10 mouse cellular contexts compared by ENCODE assay signal in genomic region chr3:122360721-122361138, GRCm38 (mm10).
DNase-seq lines count a peak whose midpoint lies in the region; ATAC-seq lines count a peak whose summit lies in the region.
"Had no signal": no experiment of that assay in that cellular context is flagged by ENCODE, and none has a peak within 500 bp of the region (broad histone marks: within the 10 kb centered on the region; RNA-seq: fewer than 3 reads in every experiment).

No protein-coding gene starts in this region.

- H3K4me2 ChIP-seq in neural tube, embryonic 15.5 days = no peak overlapping the region
- no peak overlapping the region for H3K4me2 ChIP-seq in kidney, embryonic 16.5 days (replicated peaks; ENCODE audit: low read depth, low read length)
- H3K4me2 ChIP-seq: embryonic facial prominence, embryonic 15.5 days; neural tube, embryonic 12.5 days had no signal

- no peak overlapping the region for H3K9ac ChIP-seq in neural tube, embryonic 15.5 days (replicated peaks)
- no peak overlapping the region for H3K9ac ChIP-seq in kidney, embryonic 16.5 days (replicated peaks; ENCODE audit: low read length)
- H3K9ac ChIP-seq: embryonic facial prominence, embryonic 15.5 days; neural tube, embryonic 12.5 days had no signal

- H3K36me3 ChIP-seq in neural tube, embryonic 15.5 days = no peaks in the 10 kb centered on the region
- H3K36me3 ChIP-seq in kidney, embryonic 16.5 days (ENCODE audit: insufficient read depth, low read length) = no peaks in the 10 kb centered on the region
- H3K36me3 ChIP-seq: embryonic facial prominence, embryonic 15.5 days; neural tube, embryonic 12.5 days had no signal

- 48% methylated on average over 5 of the region's 5 CpGs for WGBS in neural tube, embryonic 15.5 days
- 27% methylated on average over 5 of the region's 5 CpGs for WGBS in kidney, embryonic 16.5 days

- H3K27me3 ChIP-seq in neural tube, embryonic 15.5 days (replicated peaks) = no peaks in the 10 kb centered on the region
- H3K27me3 ChIP-seq in kidney, embryonic 16.5 days (ENCODE audit: insufficient read depth, low read length) = no peaks in the 10 kb centered on the region
- H3K27me3 ChIP-seq: embryonic facial prominence, embryonic 15.5 days; neural tube, embryonic 12.5 days had no signal

- H3K4me3 ChIP-seq in neural tube, embryonic 15.5 days (replicated peaks) = no peak overlapping the region
- H3K4me3 ChIP-seq in kidney, embryonic 16.5 days (ENCODE audit: low read length) = no peak overlapping the region
- H3K4me3 ChIP-seq: embryonic facial prominence, embryonic 15.5 days; neural tube, embryonic 12.5 days had no signal

- no peak overlapping the region for H3K27ac ChIP-seq in neural tube, embryonic 15.5 days (replicated peaks)
- peak overlapping the region; percentile 77 for H3K27ac ChIP-seq in kidney, embryonic 16.5 days (ENCODE audit: low read length)
- H3K27ac ChIP-seq: embryonic facial prominence, embryonic 15.5 days; neural tube, embryonic 12.5 days had no signal

- H3K4me1 ChIP-seq in neural tube, embryonic 15.5 days = peaks cover 12% of the 10 kb centered on the region
- peaks cover 32% of the 10 kb centered on the region for H3K4me1 ChIP-seq in kidney, embryonic 16.5 days (ENCODE audit: insufficient read depth, low read length)

- ATAC-seq in neural tube, embryonic 15.5 days (ENCODE audit: low FRiP score) = no peak
- ATAC-seq in kidney, embryonic 16.5 days (ENCODE audit: low FRiP score, low TSS enrichment) = peak; percentile 86

- no peaks in the 10 kb centered on the region for H3K9me3 ChIP-seq in neural tube, embryonic 15.5 days (replicated peaks)
- H3K9me3 ChIP-seq in kidney, embryonic 16.5 days (ENCODE audit: low read length) = no peaks in the 10 kb centered on the region
- H3K9me3 ChIP-seq: embryonic facial prominence, embryonic 15.5 days; neural tube, embryonic 12.5 days had no signal

- peak; percentile 13 for DNase-seq in adrenal gland, postnatal 10 days
- DNase-seq in adrenal gland, adult (ENCODE audit: inconsistent age in 2 of 2, low spot score in 1 of 2) = no peak
- peak; percentile 36 for DNase-seq in neural tube, embryonic 10.5 days (ENCODE audit: extremely low spot score, low spot score)
- DNase-seq in yolk sac, embryonic 10.5 days (ENCODE audit: low spot score) = peak; percentile 42
- DNase-seq in right cerebral cortex, postnatal 4 days = no peak
- no peak for DNase-seq in urinary bladder, postnatal 10 days (ENCODE audit: low spot score)

Comparison
In these comparisons a context has a peak if more than half of its experiments do, and no peak if none do; other contexts are left out.
1. DNase-seq: peak in adrenal gland, postnatal 10 days (single experiment), neural tube, embryonic 10.5 days (single experiment) and yolk sac, embryonic 10.5 days (single experiment); none in adrenal gland, adult (0 of 2), right cerebral cortex, postnatal 4 days (single experiment) and urinary bladder, postnatal 10 days (single experiment).